Mouse (Mus musculus): Measurements from ENCODE around the gene Sept9.
"Not testable (repeated sequence)": the region's sequence is repeated elsewhere in the genome, so short reads cannot be mapped to it uniquely, and the experiment has no call there.

Gene Sept9

DNA sequence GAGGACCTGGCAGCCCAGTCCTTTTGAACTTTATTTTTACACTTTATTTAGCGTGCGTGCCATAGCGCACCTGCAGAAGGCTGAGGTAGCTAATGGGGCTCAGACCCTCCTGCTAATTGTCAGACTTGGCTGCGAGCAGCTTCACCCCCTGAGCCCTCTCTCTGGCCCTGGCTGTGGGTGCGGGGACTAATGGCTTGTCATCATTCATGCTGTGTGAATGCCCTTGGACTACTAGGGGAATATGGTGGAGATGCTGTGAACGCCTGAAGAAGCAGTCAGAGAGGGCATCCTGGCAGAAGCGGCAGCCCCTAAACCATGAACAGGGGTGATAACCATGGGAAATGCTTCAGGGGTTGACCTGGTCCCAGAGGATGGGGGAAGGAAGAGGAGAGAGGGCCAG, 114.0 kb downstream of the Sept9 start:
- no peak for DNase-seq (ENCODE audit: low spot score)

GRCm38 (mm10) chr11:117314026-117314425, 114.6 kb downstream of the Sept9 start:
- no peak for DNase-seq (ENCODE audit: low spot score)

DNA sequence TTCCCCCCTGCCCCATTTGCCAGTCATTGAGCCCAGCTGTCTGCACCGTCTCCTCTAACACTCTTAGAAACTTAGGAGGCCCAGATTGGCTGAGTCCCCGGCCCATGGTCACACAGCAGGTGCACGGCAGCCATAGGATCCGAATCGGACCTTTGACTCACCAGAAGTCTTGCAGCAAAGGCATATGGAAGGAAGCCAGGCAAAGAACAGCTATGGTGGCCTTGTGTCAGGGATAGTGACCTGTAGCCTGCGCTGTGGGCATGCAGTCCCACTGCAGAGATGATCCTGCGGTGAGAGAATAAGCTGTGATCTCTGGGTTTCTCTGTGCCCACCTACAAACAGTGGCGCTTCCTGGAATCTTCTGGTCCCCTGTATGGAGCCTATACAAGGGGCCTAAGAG, 115.1 kb downstream of the Sept9 start:
- no peak for DNase-seq (ENCODE audit: low spot score)

DNA sequence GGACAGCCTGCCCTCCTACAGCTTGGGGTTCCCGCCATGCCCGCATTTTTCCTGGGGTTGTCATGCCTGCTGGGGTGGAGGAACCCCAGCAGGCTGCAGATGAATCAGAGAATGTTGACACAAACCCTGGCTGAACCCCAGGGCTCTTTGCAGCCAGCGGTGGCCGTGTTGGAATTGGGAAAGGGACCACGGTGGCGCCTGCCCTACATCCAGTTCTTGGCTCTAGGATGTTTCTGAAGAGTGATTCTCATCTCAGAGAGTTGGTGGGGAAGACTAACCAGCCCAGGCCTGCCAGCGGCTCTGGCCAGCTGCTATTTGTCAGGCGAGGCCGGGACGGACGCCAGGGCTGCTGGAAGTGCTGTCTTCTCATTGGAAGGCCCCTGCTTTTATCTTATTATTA, 115.8 kb downstream of the Sept9 start:
- peak; percentile 61 for DNase-seq (ENCODE audit: low spot score)

DNA sequence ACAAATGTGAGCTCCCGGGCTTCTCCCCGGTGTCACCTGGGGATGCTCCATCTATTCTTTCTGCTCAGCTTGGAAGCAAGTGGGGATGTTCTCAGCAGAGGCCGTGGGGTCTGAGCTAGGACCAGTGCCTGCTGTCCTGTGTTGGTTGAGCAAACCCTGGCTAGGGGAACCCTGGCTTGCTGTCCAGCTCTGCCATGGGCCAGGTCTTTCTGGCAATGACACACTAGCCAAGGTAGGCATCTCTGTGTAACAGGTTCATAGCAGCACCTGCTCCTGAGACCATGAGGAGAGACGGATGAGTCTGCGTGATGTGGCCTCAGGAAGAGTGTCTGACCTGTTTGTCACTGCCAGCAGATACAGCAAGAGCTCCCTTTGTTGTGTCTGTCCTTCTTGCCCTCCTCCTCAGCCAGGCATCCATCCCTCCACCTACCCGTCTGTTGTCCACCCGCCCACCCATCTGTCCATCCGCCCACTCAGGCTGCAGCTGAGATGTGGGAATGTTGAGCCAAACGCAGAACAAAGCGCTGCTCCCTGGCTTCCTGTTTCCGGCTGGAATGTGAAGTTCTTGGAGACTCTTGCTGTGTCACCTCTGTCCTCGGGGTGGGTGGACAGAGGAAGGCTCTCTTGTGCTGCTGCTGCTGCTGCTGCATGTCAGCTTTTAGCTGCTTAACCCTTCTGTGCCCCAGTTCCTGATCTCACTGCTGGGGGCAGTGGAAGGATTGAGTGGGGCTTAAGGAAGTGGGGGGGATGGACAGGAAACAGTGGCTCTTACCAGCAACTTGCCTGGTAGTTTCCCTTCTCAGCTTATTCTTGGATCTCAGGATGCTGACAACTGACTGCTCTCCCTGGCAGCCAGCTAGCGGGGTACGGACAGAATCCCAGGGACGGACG, 117.2 kb downstream of the Sept9 start:
- no peak for DNase-seq (ENCODE audit: low spot score)

DNA sequence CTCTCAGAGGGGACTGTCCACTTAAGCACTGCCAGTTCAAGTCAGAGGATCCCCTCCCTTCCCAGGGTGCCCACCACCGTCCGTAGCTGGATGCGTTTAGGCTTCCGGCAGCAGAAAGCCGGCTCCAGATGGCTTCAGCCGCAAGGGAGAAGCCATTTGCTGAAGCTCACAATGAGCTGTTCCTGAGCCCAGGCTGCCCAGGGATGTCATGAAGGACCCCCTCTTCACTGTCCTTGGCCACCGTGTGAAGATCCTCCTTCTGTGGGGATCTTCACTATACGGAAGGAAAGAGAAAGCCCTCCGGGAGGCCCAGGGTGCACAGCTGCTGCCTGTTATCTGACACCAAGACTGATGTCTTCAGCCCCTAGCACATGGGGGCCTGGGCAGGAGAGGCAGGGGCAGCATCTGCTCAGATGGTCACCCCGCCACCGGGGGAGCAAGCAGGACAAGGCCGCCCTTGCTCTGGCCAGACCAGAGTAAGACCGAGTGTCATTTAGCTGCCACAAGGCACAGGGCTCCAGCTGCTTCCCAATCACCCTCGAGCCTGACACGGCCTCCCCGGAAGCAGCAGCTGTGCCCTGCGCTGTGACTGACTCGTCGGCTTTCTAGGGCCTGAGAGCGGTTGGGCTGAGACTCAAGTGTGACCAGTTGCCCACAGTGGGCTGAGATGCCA, 118.1 kb downstream of the Sept9 start:
- no peak for DNase-seq (ENCODE audit: low spot score)

DNA sequence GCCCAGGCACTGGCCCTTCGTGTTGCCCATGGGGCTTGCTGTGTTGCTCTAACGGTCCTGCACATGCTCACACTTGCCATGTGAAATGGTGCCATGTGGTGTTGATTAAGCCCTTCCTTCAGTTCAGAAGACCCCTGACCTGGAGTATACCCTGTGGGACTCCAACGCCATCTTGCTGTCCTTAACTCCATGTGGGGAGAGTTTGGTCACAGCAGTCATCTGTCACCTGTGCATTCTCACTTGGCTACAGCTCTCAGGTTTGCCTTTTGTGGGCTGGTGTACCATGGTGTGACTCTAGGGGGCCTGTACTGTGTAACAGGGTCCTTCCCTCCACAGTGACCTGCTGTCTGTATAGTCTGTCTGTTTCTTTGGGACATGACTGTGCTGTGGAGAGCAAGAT, 118.7 kb downstream of the Sept9 start:
- DNase-seq (ENCODE audit: low spot score), result no peak

DNA sequence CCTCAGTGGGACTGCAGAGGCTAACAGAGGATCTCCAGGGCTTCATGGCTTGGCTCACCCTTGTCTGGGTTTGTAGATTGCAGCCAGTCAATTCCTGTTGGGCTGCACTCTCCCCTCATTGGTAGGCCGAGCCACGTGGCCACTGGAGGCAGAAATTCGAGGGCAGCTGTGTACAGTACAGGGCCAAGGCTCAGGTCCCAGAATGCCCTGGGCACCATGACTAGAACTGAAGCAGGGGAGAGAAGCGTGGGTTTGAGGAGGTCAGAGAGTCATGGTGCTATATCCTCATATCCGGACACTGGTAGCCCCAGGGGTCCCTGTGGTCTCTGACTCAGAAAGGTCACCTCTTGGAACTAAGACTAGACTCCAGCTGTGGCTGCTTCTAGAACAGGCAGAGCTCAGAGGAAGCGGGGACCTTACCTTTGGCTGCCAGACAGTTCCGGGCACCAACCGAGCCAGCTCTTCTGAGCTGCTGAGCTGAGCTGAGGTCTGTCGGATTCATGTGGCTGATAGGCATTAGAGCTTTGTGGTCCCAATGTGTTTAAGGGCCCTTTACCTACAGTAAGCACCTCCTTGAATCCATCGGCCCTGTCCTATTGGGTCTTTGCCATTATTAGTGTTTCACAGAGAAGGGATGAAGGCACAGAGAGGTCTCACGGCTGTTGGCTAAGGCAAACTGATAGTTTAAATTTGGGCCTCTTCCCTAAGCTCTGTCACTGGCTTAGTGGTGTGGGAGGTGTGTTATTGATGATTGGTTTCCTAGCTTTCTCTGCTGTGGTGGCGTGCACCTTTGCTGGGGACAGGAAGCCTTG, 119.5 kb downstream of the Sept9 start:
- no peak for DNase-seq (ENCODE audit: low spot score)

GRCm38 (mm10) chr11:117319543-117320335, 120.3 kb downstream of the Sept9 start:
- no peak for DNase-seq (ENCODE audit: low spot score)

DNA sequence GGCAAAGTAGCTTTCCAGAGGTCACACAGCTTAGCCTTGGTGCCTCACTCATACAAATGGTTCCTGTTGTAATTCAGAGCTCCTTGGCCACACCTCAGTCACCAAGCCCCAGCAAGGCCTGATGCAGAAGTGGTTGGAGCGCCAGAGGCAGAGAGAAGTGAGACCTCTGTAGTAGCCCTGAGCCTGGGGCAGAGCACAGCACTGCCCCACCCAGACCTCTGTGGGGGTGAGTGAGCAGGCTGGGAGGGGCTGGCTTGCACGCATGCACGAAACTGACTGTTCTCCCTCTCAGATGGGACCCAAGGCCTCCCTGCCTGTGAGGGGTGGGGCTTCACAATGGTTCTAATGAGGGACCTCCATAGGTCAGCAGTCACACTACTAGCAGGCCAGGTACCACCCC, 121.0 kb downstream of the Sept9 start:
- DNase-seq (ENCODE audit: low spot score), result no peak

DNA sequence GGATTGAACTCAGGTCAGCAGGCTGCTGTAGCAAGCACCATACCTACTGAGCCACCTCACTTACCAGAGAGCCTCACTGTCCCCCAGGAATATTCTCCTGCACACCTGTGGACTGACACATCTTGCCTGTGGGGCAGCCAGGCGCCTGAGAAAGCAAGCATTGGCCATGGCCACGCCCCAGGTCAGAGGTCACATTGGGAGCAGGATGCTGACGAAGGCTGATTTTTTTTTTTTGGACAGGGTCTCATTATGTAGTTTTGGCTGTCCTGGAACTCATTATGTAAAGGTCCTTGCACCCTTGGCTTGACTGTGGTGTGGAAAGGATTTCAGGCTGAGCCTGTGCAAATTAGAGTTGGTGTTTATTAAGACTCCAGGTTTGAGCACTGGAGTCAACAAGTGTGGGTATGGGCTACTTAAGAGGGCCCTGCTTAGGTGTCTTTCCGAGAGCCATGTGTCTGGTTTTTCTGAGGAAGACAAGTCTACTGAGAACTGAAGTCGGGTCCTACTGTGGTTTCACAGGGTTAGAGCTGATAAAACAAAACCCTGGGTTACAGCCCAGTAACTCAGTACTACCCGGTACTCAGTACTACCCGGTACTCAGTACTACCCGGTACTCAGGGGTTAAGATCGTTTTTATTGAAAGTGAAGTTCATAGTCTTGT, 122.0 kb downstream of the Sept9 start:
- no peak for DNase-seq (ENCODE audit: low spot score)

GRCm38 (mm10) chr11:117322311-117322710, 122.8 kb downstream of the Sept9 start:
- no peak for DNase-seq (ENCODE audit: low spot score)

DNA sequence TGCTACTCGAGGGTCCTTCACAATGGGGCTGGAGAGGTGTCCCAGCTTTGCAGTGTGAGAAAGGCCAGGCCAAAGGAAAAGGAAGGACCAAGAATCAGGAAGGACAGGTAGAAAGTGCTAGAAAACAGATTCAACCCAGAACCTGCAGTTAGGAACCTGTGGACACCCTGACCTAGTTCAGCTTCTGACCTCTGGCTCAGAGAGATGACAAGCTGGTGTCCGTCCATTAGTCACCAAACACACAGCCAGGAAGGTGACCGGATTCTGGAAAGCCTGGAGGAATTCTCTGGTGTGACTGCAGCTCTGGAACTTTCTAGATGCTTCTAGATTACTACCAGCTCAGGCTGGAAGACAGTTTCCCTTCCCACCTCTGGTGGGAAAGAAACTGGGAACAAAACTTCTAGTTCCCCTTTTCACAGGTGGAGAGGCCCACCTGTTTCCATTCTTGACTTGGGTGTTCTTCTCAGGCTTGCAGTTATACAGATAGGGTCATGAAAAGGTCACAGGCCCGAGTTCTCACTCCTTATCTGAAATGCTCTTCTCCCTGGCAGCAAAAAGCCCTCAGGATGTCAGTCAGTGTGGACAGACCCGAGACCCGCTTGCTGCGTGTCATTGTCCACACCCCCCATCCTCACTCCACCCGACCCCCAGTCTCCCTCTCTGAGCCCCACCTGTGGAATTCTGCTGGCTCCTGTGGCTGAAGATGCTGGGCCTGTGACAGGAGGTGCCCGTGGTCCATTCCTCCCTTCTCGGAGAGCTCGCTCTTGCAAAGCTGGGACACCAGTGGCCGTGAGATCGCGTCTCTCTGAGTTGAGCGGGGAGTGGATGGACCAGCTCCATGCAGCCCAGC, 123.5 kb downstream of the Sept9 start:
- DNase-seq (ENCODE audit: low spot score), result no peak

- no peak for DNase-seq (ENCODE audit: low spot score)
These were observed 124.6 kb downstream of the Sept9 start for GRCm38 (mm10) chr11:117323976-117324574.

DNA sequence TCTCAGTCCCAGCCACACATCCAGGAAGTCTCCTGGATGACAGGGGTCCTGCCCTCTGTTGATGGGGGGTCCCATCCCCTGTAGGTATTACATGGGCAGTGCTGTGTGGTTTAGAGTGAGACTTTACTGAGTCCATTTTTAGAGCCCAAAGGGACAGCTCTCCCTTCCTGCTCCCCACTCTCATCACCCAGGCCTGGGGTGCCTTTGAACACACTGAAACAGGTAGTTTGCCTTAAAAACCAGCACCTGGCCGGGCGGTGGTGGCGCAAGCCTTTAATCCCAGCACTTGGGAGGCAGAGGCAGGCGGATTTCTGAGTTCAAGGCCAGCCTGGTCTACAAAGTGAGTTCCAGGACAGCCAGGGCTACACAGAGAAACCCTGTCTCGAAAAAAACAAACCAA, 125.3 kb downstream of the Sept9 start:
- DNase-seq (ENCODE audit: low spot score), result not testable (repeated sequence)

GRCm38 (mm10) chr11:117325131-117325467, 125.6 kb downstream of the Sept9 start:
- no peak for DNase-seq (ENCODE audit: low spot score)

- no peak for DNase-seq (ENCODE audit: low spot score)
These were observed 126.1 kb downstream of the Sept9 start for GRCm38 (mm10) chr11:117325468-117326139.

GRCm38 (mm10) chr11:117326140-117326725, 126.8 kb downstream of the Sept9 start:
- DNase-seq (ENCODE audit: low spot score), result no peak
